In genomic region chr12:17324549-17325470, GRCm38 (mm10) we compare ENCODE assay signal across 8 mouse cellular contexts. TPM values are rescaled to one million over a fixed set of nuclear protein-coding genes. Genes with fewer than 3 reads are reported as not detected.
DNase-seq lines count a peak whose midpoint lies in the region; ATAC-seq and TF ChIP-seq lines count a peak whose summit lies in the region.

No protein-coding gene starts in this region.

- DNase-seq in heart, postnatal 10 days, result no peak
- peak; percentile 41 for DNase-seq in adrenal gland, adult 8-10 months
- DNase-seq in kidney, postnatal 0 days (ENCODE audit: low spot score), result peak; percentile 19
- peak; percentile 63 for DNase-seq in lung, postnatal 14 days
- no peak for DNase-seq in gastrocnemius, postnatal 4 days (ENCODE audit: low spot score in 2 of 2)

- no peak for ATAC-seq in heart, embryonic 15.5 days (replicated peaks; ENCODE audit: insufficient number of reproducible peaks, insufficient read depth, low FRiP score, low read depth)
- peak; percentile 45 for ATAC-seq in forebrain, embryonic 16.5 days
- 0 out of 2 replicates have a peak, but pooled peaks have one; percentile 46 for ATAC-seq in kidney, postnatal 0 days (replicated peaks; ENCODE audit: low FRiP score, low read depth)

- intact Hi-C loops in heart, postnatal 10 days (cut with DNase I), result no loop called here

- H3K27me3 ChIP-seq in heart, embryonic 15.5 days, result peaks cover 54% of the 10 kb centered on the region
- H3K27me3 ChIP-seq in forebrain, embryonic 16.5 days (replicated peaks; ENCODE audit: control insufficient read depth, insufficient read depth, low read length), result peaks cover 17% of the 10 kb centered on the region
- H3K27me3 ChIP-seq in kidney, postnatal 0 days (ENCODE audit: insufficient read depth, low read length), result peaks cover 18% of the 10 kb centered on the region
- H3K27me3 ChIP-seq in small intestine, adult 2 months (ENCODE audit: control insufficient read depth, insufficient read depth, low read length), result peaks cover 18% of the 10 kb centered on the region

- H3K4me2 ChIP-seq in heart, embryonic 15.5 days, result peak overlapping the region; percentile 90
- H3K4me2 ChIP-seq in forebrain, embryonic 16.5 days (ENCODE audit: low read length), result peak overlapping the region; percentile 70
- H3K4me2 ChIP-seq in kidney, postnatal 0 days (ENCODE audit: low read length), result peak overlapping the region; percentile 76

- TF ChIP-seq POLR2A in small intestine, adult 2 months (IDR thresholded peaks at IDR 0.05; ENCODE audit: low read depth, low read length), result no peak

- no peaks in the 10 kb centered on the region for H3K36me3 ChIP-seq in heart, embryonic 15.5 days
- H3K36me3 ChIP-seq in forebrain, embryonic 16.5 days (ENCODE audit: control insufficient read depth, insufficient read depth), result no peaks in the 10 kb centered on the region
- H3K36me3 ChIP-seq in kidney, postnatal 0 days (ENCODE audit: insufficient read depth, low read length), result no peaks in the 10 kb centered on the region
- no peaks in the 10 kb centered on the region for H3K36me3 ChIP-seq in small intestine, adult 2 months (ENCODE audit: control insufficient read depth, insufficient read depth, low read length)

- peak overlapping the region; percentile 37 for H3K9ac ChIP-seq in heart, embryonic 15.5 days
- peak overlapping the region; percentile 50 for H3K9ac ChIP-seq in forebrain, embryonic 16.5 days (replicated peaks; ENCODE audit: low read depth, low read length)
- peak overlapping the region; percentile 32 for H3K9ac ChIP-seq in kidney, postnatal 0 days (ENCODE audit: low read depth, low read length)

- 6% methylated on average over 51 of the region's 51 CpGs for WGBS in heart, embryonic 15.5 days
- 3% methylated on average over 51 of the region's 51 CpGs for WGBS in forebrain, embryonic 16.5 days
- WGBS in kidney, postnatal 0 days, result 4% methylated on average over 50 of the region's 51 CpGs
- WGBS in small intestine, adult 2 months, result 3% methylated on average over 51 of the region's 51 CpGs

- peaks cover 11% of the 10 kb centered on the region for H3K4me1 ChIP-seq in heart, embryonic 15.5 days (replicated peaks)
- H3K4me1 ChIP-seq in forebrain, embryonic 16.5 days (replicated peaks; ENCODE audit: control insufficient read depth, insufficient read depth, low read length), result peaks cover 9% of the 10 kb centered on the region
- peaks cover 7% of the 10 kb centered on the region; the same call in 1 of the 2 replicates for H3K4me1 ChIP-seq in kidney, postnatal 0 days (replicated peaks; ENCODE audit: insufficient read depth, low read length)
- H3K4me1 ChIP-seq in small intestine, adult 2 months (ENCODE audit: control insufficient read depth, insufficient read depth, insufficient read length, low read length), result peaks cover 2% of the 10 kb centered on the region; the same call in 1 of the 2 replicates

- H3K9me3 ChIP-seq in heart, embryonic 15.5 days (replicated peaks), result no peaks in the 10 kb centered on the region
- no peaks in the 10 kb centered on the region for H3K9me3 ChIP-seq in forebrain, embryonic 16.5 days (ENCODE audit: control insufficient read depth, low read length)
- H3K9me3 ChIP-seq in kidney, postnatal 0 days (replicated peaks; ENCODE audit: low read length), result no peaks in the 10 kb centered on the region

- no peak overlapping the region for H3K27ac ChIP-seq in heart, embryonic 15.5 days
- H3K27ac ChIP-seq in forebrain, embryonic 16.5 days (ENCODE audit: low read length), result no peak overlapping the region
- H3K27ac ChIP-seq in kidney, postnatal 0 days, result no peak overlapping the region
- no peak overlapping the region for H3K27ac ChIP-seq in small intestine, adult 2 months (ENCODE audit: insufficient read depth, low read depth, low read length)

- peak overlapping the region; percentile 50 for H3K4me3 ChIP-seq in heart, embryonic 15.5 days
- H3K4me3 ChIP-seq in forebrain, embryonic 16.5 days (replicated peaks; ENCODE audit: low read length), result peak overlapping the region; percentile 41
- peak overlapping the region; percentile 38 for H3K4me3 ChIP-seq in kidney, postnatal 0 days (replicated peaks; ENCODE audit: low read depth, low read length)
- H3K4me3 ChIP-seq in small intestine, adult 2 months (ENCODE audit: low read depth, low read length), result peak overlapping the region; percentile 47

- TF ChIP-seq CTCF in kidney, postnatal 0 days (IDR thresholded peaks at IDR 0.05; ENCODE audit: low read depth), result no peak
- no peak for TF ChIP-seq CTCF in small intestine, adult 2 months (IDR thresholded peaks at IDR 0.05; ENCODE audit: extremely low read depth, insufficient read length, insufficient replicate concordance, low read depth, low read length)

RNA-seq across cellular contexts. Expression of gene Atp6v1c2, which starts 4.3 kb away (rescaled TPM):
- 0.35 and 0.51 TPM in 2 replicates for polyA plus RNA-seq in heart, embryonic 15.5 days (2015; fragmentation: Nextera tagmentation; extraction: Ambion mirVana)
- not detected for total RNA-seq in heart, postnatal 10 days (2021)
- total RNA-seq in adrenal gland, adult 8-10 months (2022), result 1 to 10 TPM; 1.2 to 4.0 (median 2.2) TPM
- 0.88 and 1.3 TPM in 2 replicates for polyA plus RNA-seq in forebrain, embryonic 16.5 days (2015; fragmentation: Nextera tagmentation; extraction: Ambion mirVana)
- polyA plus RNA-seq in kidney, postnatal 0 days (2015; fragmentation: Nextera tagmentation; extraction: Ambion mirVana), result 19.2 and 19.9 TPM in 2 replicates
- polyA plus RNA-seq in small intestine, adult 2 months (2012; rRNA removed), result not detected in 2 replicates
- under 1 TPM; 0.37 to 0.70 TPM for total RNA-seq in gastrocnemius, postnatal 4 days (2021)

RNA-seq across cellular contexts. Expression of gene Nol10, which starts 23.4 kb away (rescaled TPM):
- 11.2 and 13.0 TPM in 2 replicates for polyA plus RNA-seq in heart, embryonic 15.5 days (2015; fragmentation: Nextera tagmentation; extraction: Ambion mirVana)
- 1 to 10 TPM; 9.0 to 9.7 TPM for total RNA-seq in heart, postnatal 10 days (2021)
- total RNA-seq in adrenal gland, adult 8-10 months (2022), result 10 to 100 TPM; 15.1 to 22.2 (median 19.4) TPM
- 23.5 and 26.3 TPM in 2 replicates for polyA plus RNA-seq in forebrain, embryonic 16.5 days (2015; fragmentation: Nextera tagmentation; extraction: Ambion mirVana)
- 15.0 and 16.8 TPM in 2 replicates for polyA plus RNA-seq in kidney, postnatal 0 days (2015; fragmentation: Nextera tagmentation; extraction: Ambion mirVana)
- polyA plus RNA-seq in small intestine, adult 2 months (2012; rRNA removed), result 0.46 and 1.3 TPM in 2 replicates
- 10 to 100 TPM; 10.1 to 11.2 TPM for total RNA-seq in gastrocnemius, postnatal 4 days (2021)

RNA-seq across cellular contexts. Expression of gene Pdia6, which starts 58.5 kb away (rescaled TPM):
- 313 and 351 TPM in 2 replicates for polyA plus RNA-seq in heart, embryonic 15.5 days (2015; fragmentation: Nextera tagmentation; extraction: Ambion mirVana)
- total RNA-seq in heart, postnatal 10 days (2021), result 100 to 1,000 TPM in 1 of 2 experiments, 10 to 100 TPM in 1; 99.0 to 122 TPM
- 100 to 1,000 TPM; 165 to 203 (median 180) TPM for total RNA-seq in adrenal gland, adult 8-10 months (2022)
- polyA plus RNA-seq in forebrain, embryonic 16.5 days (2015; fragmentation: Nextera tagmentation; extraction: Ambion mirVana), result 333 and 384 TPM in 2 replicates
- polyA plus RNA-seq in kidney, postnatal 0 days (2015; fragmentation: Nextera tagmentation; extraction: Ambion mirVana), result 418 and 467 TPM in 2 replicates
- polyA plus RNA-seq in small intestine, adult 2 months (2012; rRNA removed), result 16.4 and 19.6 TPM in 2 replicates
- 100 to 1,000 TPM; 140 to 153 TPM for total RNA-seq in gastrocnemius, postnatal 4 days (2021)

Comparison
In these comparisons a context has a peak if more than half of its experiments do, and no peak if none do; other contexts are left out.
1. DNase-seq: peak in adrenal gland, adult 8-10 months (single experiment), kidney, postnatal 0 days (single experiment) and lung, postnatal 14 days (single experiment); none in heart, postnatal 10 days (0 of 2) and gastrocnemius, postnatal 4 days (0 of 2).
2. RNA of gene Pdia6, which starts 58.5 kb away (polyA plus RNA-seq): 418 to 467 TPM in kidney, postnatal 0 days, 333 to 384 TPM in forebrain, embryonic 16.5 days and 313 to 351 TPM in heart, embryonic 15.5 days; 16.4 to 19.6 TPM in small intestine, adult 2 months; every median in the first group is over 10 times any median in the second.
3. Peak in every context shown above with its lines, with median percentiles within 50 percentile points of each other: H3K4me2 ChIP-seq, H3K4me3 ChIP-seq and H3K9ac ChIP-seq.